Mouse (Mus musculus): Measurements from ENCODE around the gene Zfp322a.

GRCm38 (mm10) chr13:23400771-23401682 lies 32.0 kb upstream of the Zfp322a start:
- TF ChIP-seq POLR2A (IDR thresholded peaks at IDR 0.05; ENCODE audit: insufficient read depth, low read depth, low read length) (no peak), EP300 (IDR thresholded peaks at IDR 0.05; ENCODE audit: insufficient read depth, low read depth, low read length) (no peak), CTCF (IDR thresholded peaks at IDR 0.05) (no peak)
